Mouse (Mus musculus): Measurements from ENCODE around the gene Bag3. TPM values are rescaled to one million over a fixed set of nuclear protein-coding genes. Genes with fewer than 3 reads are reported as not detected.
A peak's percentile ranks its signal among the peaks of the same experiment; 100 is the strongest.

The Bag3 gene
- total RNA-seq, 2 experiments from 2014 or later = 7.7 to 8.8 TPM

DNA sequence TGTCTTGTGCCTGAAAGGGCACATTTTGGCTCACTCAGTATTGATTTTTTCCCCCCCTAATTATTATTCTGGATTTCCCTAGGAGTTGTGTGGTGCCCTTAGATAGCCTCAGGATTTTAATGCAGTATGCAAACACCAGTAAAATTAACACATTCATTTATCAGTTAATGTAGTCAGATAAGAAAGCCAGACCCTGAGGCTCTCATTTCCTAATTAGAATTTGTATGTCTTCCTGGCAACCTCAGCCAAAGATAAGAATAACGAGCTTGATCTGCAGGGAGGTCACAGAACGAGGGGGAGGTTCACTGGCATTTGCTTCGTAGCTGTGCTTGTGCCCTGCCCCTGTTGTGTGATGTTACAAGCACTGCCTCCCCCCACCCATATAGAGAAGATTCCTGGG is 12.7 kb downstream of the Bag3 start:
- no peak for ATAC-seq (ENCODE audit: poor library complexity, severe bottlenecking)

- no peak for ATAC-seq (ENCODE audit: poor library complexity, severe bottlenecking)
These were observed 14.3 kb downstream of the Bag3 start for GRCm38 (mm10) chr7:128537676-128538075.

- no peak for ATAC-seq (ENCODE audit: poor library complexity, severe bottlenecking)
These were observed 14.8 kb downstream of the Bag3 start for GRCm38 (mm10) chr7:128538196-128538595.

- ATAC-seq (ENCODE audit: poor library complexity, severe bottlenecking) = no peak
These were observed 15.4 kb downstream of the Bag3 start for GRCm38 (mm10) chr7:128538769-128539168.

DNA sequence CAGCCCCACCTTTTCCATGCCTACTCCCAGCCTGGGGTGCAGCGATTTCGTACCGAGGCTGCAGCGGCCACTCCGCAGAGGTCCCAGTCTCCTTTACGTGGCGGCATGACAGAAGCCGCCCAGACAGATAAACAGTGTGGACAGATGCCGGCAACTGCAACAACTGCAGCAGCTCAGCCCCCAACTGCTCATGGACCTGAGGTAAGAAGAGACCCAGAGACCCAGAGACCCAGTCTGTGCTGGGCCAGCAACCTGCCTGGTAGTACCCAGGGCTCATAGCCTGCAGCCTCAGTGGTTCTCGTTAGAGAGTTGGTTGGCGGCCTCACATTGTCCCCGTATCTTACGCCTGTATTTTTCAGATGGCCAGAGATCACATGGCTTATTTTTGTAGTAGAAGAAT is 16.7 kb downstream of the Bag3 start:
- no peak for ATAC-seq (ENCODE audit: poor library complexity, severe bottlenecking)

DNA sequence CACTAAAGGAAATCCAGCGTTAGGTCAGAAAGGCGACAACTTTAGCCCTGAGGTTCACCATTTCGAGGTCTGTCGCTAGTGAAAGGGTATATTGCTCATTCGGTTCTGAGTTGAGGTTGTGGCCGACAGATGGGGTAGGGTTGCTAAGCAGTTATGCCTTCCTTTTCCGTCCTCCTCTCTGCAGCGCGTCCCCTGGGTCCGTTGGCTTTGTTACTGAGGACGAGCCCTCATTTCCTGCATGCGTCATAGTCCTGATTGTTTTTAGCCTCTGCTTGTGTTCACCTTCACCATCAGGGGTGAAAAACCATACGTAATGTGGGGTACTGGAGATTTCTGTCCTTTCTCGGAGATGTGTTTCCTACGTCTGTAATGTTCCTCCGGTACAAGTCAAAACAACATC is 17.3 kb downstream of the Bag3 start:
- no peak for ATAC-seq (ENCODE audit: poor library complexity, severe bottlenecking)

DNA sequence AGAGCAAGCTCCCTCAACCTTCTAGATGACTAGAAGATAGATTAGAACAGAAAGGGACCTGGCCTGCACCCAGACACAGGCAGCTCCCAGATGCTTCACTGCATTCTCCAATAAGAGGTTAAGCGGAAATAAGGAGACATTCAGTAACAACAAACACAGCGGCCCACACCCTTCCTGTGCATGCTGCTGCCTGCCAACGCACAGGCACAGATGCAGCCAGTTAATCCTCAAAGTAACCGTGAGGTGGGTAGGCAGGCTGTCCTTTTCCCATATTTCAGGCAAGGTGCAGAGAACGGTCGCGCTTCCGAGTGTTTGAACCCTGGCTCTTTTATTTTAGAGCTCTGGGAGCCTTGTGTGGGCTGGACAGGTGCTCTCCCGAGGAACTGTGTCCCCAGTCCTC is 17.8 kb downstream of the Bag3 start:
- no peak for ATAC-seq (ENCODE audit: poor library complexity, severe bottlenecking)

- ATAC-seq (ENCODE audit: poor library complexity, severe bottlenecking) = no peak
These were observed 18.4 kb downstream of the Bag3 start for GRCm38 (mm10) chr7:128541771-128542170.

- ATAC-seq (ENCODE audit: poor library complexity, severe bottlenecking) = no peak
These were observed 19.1 kb downstream of the Bag3 start for GRCm38 (mm10) chr7:128542488-128542887.

- no peak for ATAC-seq (ENCODE audit: poor library complexity, severe bottlenecking)
These were observed 19.9 kb downstream of the Bag3 start for GRCm38 (mm10) chr7:128543148-128543855.

DNA sequence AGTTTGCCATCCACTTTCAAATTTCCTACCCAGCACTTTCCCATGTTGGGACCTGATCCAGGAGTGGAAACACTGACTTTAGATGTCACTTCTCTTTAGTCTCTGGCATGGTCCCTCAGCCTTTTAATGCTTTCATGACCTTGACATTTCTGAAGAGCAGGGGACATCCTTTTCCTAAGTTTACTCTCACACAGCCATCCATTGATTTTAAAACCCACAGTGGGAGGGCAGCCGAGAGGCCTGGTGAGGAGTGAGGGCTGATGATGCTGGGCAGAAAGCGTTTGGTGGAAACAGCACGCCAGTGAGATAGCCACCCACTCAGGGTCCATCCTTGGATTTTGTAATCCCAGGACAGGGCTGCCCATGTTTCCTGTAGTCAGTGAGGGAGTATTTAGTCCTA is 20.5 kb downstream of the Bag3 start:
- no peak for ATAC-seq (ENCODE audit: poor library complexity, severe bottlenecking)

- no peak for ATAC-seq (ENCODE audit: poor library complexity, severe bottlenecking)
These were observed 21.3 kb downstream of the Bag3 start for GRCm38 (mm10) chr7:128544566-128545262.

DNA sequence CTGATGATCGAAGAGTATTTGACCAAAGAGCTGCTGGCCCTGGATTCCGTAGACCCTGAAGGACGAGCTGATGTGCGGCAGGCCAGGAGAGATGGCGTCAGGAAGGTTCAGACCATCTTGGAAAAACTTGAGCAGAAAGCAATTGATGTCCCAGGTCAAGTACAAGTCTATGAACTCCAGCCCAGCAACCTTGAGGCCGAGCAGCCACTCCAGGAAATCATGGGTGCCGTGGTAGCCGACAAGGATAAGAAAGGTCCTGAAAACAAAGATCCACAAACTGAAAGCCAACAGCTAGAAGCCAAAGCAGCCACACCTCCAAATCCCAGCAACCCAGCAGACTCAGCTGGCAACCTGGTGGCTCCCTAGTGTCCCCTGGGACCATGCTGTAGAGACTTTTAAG is 22.6 kb downstream of the Bag3 start:
- no peak for ATAC-seq (ENCODE audit: poor library complexity, severe bottlenecking)

GRCm38 (mm10) chr7:128549137-128549536 is 25.7 kb downstream of the Bag3 start:
- ATAC-seq (ENCODE audit: poor library complexity, severe bottlenecking) = no peak

DNA sequence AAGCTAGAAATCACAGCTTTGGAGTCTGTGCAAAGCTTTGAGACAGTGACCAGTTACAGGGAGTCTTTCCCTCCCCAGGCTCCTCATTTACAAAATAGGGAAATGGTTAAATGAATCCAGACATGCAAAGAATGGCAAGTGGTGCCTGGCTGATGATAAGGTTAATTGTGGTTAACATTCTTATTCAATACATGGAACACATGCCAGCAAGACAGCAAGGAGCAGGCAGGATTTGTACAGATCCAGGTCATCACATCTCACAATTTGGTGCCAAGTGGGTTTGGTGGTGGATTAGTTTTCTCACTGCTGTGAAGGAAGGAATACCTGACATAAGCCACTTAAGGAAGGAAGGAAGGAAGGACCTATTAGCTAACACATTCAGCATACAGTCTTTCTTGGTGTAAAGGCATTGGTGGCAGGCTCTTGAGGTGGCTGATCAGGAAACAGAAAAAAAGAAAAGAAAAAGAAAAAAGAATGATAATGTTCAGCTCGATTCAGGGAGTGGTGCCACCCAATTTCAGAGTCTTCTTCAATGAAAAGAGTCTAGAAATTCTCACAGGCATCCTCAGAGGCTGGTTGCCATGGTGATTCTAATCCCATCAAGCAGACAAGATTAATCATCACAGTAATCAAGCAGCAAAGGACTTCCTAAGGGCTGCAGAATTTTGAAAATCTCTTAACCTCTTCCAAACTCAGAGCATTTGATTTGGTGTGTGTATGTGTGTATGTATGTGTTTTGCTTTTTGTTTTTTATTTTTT is 27.1 kb downstream of the Bag3 start:
- ATAC-seq (ENCODE audit: poor library complexity, severe bottlenecking) = no peak

- no peak for ATAC-seq (ENCODE audit: poor library complexity, severe bottlenecking)
These were observed 27.7 kb downstream of the Bag3 start for GRCm38 (mm10) chr7:128551087-128551457.

- ATAC-seq (ENCODE audit: poor library complexity, severe bottlenecking) = peak; percentile 67
These were observed 29.8 kb downstream of the Bag3 start for GRCm38 (mm10) chr7:128553105-128553705.

DNA sequence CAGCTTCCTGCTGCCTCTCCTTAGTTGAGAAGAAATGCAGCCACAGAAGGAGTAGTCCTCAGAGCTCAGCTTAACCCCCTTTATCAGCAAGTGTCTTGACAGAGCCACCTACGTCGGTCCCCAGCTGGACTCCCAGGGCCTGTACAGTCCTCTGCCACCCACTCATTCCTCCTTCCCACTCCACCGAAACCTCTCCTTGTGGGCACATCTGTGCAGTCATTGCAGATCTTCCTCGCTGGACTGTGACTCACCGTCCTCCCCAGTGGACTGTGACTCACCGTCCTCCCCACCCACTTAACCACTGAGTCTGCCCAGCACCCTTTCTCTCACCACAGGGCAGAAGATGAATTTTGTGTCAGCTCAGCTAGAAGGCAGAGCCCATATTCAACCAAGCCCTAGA is 31.1 kb downstream of the Bag3 start:
- no peak for ATAC-seq (ENCODE audit: poor library complexity, severe bottlenecking)

DNA sequence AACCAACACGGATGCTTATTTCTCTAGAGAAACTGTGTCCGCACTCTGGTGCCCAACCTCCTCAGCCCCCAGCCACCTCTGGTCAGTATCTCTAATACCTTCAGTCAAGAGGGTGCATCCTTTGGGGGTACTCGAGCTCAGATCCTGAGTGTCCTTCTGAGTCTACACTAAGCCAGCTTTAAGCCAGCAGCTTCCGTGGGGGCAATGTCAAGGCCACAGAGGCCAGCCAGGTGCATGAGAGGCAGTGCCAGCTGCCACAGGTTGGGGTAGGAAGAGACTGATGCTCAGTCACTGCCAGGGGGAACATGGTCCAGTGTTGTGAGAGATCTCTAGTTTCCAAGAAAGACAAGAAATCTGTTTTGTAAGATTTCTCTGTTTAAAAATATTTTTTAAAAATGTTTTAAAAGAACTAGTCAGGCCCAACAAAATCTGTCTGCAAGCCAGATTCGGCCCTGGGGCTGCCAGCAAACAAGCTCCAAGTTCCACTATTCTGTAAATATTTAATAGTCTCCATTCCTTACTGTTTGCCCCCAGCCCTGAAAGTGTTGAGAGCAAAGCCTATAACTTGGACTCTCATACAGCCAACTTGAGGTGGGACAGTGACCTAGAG is 31.8 kb downstream of the Bag3 start:
- ATAC-seq (ENCODE audit: poor library complexity, severe bottlenecking) = no peak

DNA sequence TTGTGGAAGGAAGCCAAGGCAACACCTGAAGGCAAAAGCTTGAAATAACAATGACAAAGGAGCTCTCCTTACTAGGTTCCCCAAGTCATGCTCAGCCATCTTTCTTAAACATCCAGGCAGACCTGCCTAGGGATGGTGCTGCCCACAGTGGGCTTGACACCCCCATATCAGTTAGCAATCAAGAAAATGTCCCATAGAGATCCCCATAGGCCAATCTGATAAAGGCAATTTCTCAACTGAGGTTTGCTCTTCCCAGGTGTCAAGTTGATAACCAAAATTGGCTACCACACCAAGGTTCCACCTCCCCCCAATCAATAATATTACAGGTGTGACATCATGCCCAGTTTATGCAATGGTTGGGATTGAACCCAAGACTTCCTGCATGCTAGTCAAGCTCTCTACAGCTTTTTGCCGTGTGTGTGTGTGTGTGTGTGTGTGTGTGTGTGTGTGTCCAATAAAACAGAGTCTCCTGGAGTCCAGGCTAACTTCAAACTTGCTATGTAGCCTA is 33.6 kb downstream of the Bag3 start:
- ATAC-seq (ENCODE audit: poor library complexity, severe bottlenecking) = no peak

- ATAC-seq (ENCODE audit: poor library complexity, severe bottlenecking) = peak; percentile 68
These were observed 40.0 kb downstream of the Bag3 start for GRCm38 (mm10) chr7:128563373-128563772.
